Mouse (Mus musculus) fat pad, adult 2 months (tissue): Measurements from ENCODE around the gene Hoxb8.

Experiments used
- DNase-seq: peaks from one replicate; pipeline ENCODE4 v3.0.0-alpha.2; 2011; ENCODE audit warnings: low read depth, low spot score; ENCODE audit errors: extremely low read depth

Gene Hoxb8

GRCm38 (mm10) chr11:96281855-96282570 lies at the start of gene Hoxb8:
Gene Hoxb8 (plus strand): TSS chr11:96281905.
- DNase-seq: no peak

GRCm38 (mm10) chr11:96234906-96235305 lies 46.8 kb upstream of the Hoxb8 start:
- no peak for DNase-seq

- DNase-seq: no peak
These were observed 41.5 kb upstream of the Hoxb8 start for GRCm38 (mm10) chr11:96240211-96240610.

- no peak for DNase-seq
These were observed 30.8 kb upstream of the Hoxb8 start for GRCm38 (mm10) chr11:96250901-96251300.

GRCm38 (mm10) chr11:96251480-96252031 lies 30.1 kb upstream of the Hoxb8 start:
- no peak for DNase-seq

GRCm38 (mm10) chr11:96252541-96253120 lies 29.1 kb upstream of the Hoxb8 start:
- no peak for DNase-seq

- DNase-seq: no peak
These were observed 27.5 kb upstream of the Hoxb8 start for GRCm38 (mm10) chr11:96254221-96254620.

GRCm38 (mm10) chr11:96255111-96255995 lies 26.4 kb upstream of the Hoxb8 start:
- DNase-seq: no peak

- DNase-seq: no peak
These were observed 25.7 kb upstream of the Hoxb8 start for GRCm38 (mm10) chr11:96255996-96256445.

- no peak for DNase-seq
These were observed 24.6 kb upstream of the Hoxb8 start for GRCm38 (mm10) chr11:96257141-96257540.

GRCm38 (mm10) chr11:96259038-96259437 lies 22.7 kb upstream of the Hoxb8 start:
- no peak for DNase-seq

GRCm38 (mm10) chr11:96259511-96259910 lies 22.2 kb upstream of the Hoxb8 start:
- no peak for DNase-seq

GRCm38 (mm10) chr11:96260310-96260970 lies 21.3 kb upstream of the Hoxb8 start:
- DNase-seq: no peak

- DNase-seq: no peak
These were observed 20.3 kb upstream of the Hoxb8 start for GRCm38 (mm10) chr11:96261323-96261890.

GRCm38 (mm10) chr11:96262262-96262830 lies 19.4 kb upstream of the Hoxb8 start:
- no peak for DNase-seq

- no peak for DNase-seq
These were observed 17.9 kb upstream of the Hoxb8 start for GRCm38 (mm10) chr11:96263636-96264389.

GRCm38 (mm10) chr11:96264390-96265020 lies 17.2 kb upstream of the Hoxb8 start:
- no peak for DNase-seq

GRCm38 (mm10) chr11:96265954-96266353 lies 15.8 kb upstream of the Hoxb8 start:
- no peak for DNase-seq
